Mouse (Mus musculus): ENCODE results near the gene Fam102a.

DNA sequence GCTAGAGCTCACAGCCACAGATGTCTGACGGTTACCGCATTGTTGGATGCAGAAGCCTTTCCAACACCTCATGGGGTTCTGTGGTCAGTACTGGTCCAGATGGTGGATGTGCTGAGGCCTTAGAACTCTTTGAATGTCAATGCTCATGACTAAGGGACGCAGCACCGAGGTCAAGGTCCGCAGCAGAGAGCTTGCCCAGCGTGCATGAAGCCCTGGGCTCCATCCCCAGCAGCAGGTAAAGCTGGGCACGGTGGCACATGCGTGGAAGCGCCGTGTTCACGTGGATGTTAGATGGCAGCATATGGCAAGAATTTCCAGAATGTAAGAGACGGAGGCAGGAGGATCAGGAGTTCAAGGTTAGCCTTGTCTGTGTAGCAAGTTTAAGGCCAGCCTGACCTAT is 9.3 kb upstream of the Fam102a start:
- TF ChIP-seq CTCF (IDR thresholded peaks at IDR 0.05; ENCODE audit: extremely low read depth, insufficient read depth, insufficient read length, insufficient replicate concordance) (no peak), POLR2A (IDR thresholded peaks at IDR 0.05; ENCODE audit: low read depth, low read length) (no peak)
